Mouse (Mus musculus) G1E (cell line): Measurements from ENCODE around the gene Vwa3b.

Experiments
- CTCF ChIP-seq: IDR thresholded peaks from 2 replicates; pipeline ENCODE4 v1.5.1; 2012; ENCODE audit warnings: low read depth, low read length, inconsistent platforms, mixed read lengths
- GATA1 ChIP-seq: IDR thresholded peaks from 2 replicates; pipeline ENCODE4 v1.6.1; 2012; ENCODE audit warnings: borderline replicate concordance, low read length, inconsistent platforms, mixed read lengths

DNA sequence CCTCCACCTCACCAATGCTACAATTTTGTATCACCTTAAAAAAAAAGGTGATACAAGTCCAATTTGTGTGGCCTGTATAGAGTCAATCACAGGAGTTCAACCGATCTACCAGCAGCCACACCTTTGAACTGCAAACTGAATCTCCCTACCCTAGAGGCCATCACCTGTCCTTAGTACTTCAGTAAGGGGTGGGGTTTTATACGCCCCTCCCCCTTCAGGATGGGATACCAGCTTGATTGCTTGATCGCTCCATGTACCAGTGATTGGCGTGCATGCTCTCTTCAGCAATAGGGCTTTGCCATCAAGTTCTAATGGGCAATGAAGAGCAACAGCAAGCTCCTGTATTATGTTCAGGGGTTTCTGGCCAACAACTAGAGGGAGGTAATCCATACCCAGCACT, 54.0 kb downstream of the Vwa3b start:
- TF ChIP-seq CTCF, result no peak
- no peak for TF ChIP-seq GATA1
